Mouse (Mus musculus) right cerebral cortex, postnatal 14 days (tissue): ENCODE results near the gene Itgb5.

Source experiments
- DNase-seq: peaks from one replicate; pipeline ENCODE4 v3.0.0; 2022

Itgb5 gene

DNA sequence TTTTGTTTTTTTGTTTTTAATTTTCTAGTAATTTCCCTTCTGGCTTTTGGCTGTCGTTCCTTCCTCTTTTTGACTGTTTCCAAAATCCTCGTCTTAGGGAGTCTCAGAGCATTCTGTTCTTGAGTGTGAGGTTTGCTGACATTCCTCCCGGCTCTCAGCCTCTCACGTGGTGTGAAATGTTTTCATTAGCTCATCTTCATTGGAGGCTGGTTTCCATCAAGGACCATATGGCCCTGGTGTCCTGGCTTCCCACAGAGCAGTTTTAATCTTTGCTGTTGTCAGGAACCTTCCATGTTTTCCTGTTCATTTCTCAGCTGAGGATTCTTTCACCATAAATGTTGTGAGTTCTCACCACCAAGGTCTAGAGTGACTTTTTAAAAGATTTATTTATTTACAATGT is 50.1 kb downstream of the Itgb5 start:
- DNase-seq, result no peak

DNA sequence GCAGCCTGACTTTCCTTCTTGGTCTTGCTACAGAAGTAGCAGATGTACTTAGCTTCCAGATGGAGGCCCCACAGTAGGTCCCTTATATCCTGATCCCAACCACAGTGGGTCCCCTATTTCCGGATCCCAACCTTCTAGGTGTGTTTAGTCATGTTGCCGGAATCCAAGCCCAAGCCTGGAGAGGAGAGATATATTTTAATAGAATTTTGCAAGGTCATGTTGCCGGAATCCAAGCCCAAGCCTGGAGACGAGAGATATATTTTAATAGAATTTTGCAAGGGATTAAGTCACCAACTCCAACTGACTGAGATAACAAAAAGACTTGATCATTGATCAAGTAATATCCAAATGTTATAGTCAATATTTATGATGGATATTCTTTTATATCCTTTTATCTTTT is 51.3 kb downstream of the Itgb5 start:
- no peak for DNase-seq

DNA sequence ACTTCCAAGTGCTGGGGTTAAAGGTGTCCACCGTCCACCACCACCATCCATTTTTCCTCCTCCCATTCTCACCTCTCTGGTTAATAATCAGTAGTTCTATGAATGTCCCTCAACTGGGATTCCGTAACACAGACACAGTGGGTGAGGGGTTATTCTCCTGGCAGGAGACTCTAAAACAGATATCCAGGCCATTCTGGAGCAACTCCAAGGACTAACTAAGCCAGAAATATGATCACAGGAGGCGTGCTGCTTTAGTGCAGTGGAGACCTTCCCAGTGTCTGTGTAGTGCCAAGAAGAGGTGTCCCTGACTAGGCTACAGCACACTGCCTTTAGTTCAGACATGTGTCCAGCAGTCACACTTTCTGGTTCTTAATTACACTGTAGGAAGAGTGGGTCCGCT is 53.1 kb downstream of the Itgb5 start:
- DNase-seq, result no peak

DNA sequence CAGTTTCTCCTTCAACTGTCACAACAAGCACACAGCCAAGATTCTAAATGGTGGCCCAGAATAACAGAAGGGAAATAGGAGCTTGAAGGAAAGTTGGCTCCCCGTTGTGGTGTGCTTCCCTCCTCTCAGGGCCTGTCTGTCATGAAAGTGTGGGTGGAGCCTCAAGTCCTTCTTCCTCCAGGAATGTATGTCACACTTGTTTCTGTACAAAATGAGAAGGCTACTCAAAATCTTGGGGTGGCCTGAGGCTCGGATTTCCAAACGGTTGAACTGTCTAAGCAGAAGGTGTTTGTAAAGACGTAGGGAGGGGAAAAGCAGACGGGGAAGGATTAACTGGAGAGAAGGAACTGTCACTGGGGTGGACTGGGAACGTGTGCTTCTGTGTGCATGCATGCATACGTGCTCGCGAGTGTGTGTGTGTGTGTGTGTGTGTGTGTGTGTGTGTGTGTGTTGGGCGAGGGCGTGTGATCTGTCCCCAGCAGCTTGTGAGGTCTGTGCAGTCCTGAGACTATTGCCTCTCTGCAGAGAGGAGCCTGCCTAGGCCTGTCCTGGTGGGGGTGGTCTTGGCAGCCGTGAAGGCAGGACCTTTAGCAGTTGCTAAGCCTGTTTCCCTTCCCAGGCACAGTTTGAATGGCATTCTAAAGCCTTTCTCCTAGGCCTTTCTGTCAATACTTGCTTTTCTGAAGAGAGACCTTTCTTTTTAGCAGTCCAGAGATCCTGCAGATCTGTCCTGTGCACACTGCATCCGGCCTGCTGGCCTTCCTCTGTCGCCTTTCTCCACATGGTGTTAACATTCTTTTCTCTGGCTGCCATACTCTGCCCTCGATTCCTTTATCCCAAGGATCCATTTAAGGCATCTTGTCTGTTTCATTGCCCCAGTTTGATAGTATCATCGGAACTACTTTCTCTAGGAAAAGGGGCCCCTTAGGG is 53.8 kb downstream of the Itgb5 start:
- DNase-seq, result no peak

DNA sequence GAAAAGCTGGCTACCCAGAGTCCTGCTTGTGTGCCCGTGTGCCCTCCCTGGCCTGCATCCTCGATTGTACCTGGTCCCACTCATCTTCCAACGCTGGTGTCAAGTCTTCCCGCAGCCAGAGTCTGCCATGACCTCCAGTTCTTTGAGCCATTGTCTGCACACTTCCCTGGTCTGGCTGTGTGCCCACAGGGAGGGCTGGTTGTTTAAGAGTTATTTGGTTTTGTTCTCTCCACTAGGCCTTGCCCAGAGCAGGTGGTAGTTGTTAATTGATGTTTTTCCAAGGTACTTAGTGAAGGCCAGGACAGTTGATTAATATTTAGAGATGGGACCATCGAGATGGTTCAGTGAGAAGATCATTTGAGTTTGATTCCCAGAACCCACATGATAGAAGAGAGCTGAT is 54.7 kb downstream of the Itgb5 start:
- DNase-seq, result no peak

DNA sequence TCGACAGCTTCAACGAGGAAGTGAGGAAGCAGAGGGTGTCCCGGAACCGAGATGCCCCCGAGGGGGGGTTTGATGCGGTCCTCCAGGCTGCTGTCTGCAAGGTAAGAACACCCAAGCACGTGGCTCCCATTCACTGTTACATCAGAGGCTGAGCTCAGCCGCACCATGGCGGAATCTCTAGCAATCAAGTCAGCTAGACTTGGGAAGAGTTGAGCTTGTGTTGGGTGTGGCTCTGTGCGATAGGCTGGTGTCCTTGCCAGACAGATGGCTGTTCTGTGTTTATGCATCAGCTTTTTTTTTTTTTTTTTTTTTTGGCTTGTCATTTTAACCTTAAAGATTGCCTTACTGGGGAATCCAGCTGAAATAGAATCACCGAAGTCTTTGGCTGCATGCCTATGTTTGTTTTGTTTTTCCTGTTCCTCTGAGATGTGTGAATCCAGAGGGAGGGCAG is 55.6 kb downstream of the Itgb5 start:
- DNase-seq, result no peak

DNA sequence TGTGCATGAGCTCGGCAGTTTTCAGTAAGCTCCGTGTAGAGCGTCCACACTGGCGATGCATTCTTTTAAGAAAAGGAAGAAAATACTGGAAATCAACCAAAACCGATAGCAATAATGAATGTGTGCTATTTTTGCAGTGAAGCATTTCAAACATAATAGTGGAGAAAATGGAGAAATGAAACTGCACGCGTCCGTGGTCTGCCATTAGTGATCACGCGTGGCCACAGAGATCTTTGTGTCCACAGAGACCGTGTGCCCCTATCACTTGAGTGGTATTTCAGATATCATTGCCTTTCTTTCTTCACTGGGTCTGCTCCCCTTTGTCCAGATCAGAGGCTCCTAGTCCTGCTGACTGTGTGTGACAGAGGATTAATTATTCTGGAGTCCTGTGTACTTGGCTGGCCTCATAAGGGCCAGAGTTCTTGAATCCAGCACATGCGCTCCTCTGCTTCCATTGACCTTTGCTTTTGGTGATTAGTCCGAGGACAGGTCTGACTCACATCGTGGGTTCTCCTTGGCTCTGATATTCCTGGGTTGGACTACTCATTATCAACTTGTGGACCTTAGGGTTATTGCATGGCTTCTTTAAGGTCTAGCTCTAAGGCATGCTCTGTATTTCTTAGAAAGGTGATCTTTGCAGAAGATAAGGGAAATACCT is 56.3 kb downstream of the Itgb5 start:
- no peak for DNase-seq

DNA sequence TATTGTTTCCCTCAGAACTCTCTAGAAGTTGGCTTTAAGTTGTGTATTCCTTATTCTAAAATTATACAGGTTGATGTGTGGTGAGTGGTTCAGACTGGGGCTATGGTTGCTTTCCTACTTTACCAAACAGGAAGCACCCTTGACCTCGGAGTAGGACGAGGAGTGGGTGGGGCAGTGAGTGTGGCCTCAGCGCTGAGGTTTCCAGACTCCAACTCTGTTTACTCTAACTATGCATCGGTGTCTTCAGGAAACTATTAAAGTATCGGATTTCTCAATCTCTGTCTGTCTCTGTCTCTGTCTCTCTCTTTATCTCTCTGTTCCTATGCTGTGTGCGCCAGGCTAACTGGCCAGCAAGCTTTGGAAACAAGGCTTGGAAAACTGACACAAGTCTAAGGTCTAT is 57.2 kb downstream of the Itgb5 start:
- no peak for DNase-seq

DNA sequence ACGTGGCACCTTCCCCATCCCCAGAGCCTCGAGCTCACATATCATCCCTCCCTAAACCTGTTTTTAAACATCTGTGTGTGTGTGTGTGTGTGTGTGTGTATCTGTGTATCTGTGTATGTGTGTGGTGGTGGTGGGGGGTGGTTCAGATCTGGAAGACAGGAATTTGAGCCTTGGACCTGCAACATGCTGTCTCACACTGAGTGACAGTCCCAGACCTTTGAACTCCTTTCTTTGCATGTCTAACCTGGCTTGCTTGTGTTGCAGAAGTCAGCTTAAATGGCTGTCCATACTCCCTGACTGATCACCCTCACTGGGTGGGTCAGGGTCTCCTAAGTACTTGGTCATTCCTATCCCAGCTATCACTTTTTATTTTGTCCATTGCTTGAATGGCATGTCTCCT is 58.5 kb downstream of the Itgb5 start:
- no peak for DNase-seq

DNA sequence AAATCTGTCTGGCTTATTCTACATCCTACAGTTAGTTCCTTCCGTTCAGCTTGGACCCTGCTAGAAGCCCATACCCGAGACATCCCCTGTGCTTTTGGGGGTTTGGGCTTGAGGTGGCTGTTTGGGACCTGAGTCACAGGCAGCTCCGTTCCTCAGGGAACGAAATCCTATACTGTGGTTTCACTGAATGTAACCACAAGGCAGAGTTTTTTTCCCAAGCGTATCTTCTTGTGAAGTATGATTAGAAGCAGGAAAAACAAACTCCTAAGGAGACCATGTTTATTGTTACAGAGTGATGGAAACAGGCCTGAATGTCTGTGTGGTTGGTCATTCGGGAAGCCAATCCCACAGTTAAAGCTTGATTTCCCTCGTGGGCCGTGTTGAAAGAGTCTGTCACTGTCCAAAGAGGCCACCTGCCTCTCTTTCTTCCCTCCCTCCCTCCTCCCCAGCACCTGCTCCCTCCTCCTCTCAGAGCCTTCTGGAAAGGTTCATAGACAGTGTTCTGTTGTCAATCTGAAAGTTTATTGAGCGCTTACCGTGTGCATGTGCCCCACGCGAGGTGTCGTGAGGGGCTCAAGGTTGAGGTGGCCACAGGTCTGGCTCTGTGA is 59.6 kb downstream of the Itgb5 start:
- DNase-seq, result no peak

DNA sequence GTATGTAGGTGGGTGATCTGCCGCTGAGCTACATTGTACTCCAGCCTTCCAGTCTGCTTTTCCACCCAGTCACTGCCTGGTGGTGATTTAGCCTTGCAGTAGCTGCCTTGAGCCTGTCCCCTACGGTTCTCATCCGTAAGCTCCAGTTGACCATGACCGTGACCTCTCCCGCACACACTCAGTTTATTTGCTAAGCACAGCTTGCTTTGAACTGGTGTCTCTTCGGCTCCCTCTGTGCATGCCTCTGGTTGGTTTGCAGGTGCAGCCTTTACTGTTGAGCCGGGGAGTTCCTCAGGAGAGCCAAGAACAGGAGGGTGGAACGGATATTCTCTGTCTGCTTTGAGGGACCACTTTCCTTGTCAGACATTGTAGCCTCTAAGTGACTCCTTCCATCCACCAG is 61.6 kb downstream of the Itgb5 start:
- no peak for DNase-seq

DNA sequence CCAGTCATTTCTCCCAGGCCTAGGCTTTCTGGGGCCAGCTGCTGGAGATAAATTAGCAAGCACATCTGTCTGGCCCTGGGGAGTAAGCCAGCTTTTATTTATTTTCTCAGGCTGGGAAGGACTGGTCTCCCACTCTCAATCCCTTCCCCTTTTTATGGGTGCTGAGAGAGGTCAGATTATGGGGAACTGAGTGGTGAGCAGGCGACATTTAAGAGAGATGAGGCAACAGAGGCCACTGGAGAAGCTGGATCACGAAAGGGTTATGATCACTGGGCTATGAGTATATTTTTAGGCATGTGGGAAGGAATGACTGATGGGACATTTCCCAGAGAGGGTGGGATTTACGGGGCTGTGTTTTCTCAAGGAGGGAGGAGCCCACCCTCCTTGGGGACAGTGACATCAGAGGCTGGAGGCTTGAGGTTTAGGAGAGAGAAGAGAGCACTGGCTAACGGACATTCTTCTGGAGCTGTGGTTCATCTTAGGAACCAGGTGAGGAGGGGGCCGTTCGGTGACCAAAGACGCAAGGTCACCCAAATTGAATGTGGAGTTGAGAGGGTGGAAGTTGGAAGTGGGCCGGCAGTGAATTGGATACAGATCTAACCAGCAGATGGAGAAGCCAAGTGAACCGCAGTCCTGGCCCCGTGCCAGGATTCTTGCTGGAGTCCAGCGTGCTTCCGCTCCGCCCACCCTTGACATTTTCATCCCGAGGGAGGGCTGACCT is 62.3 kb downstream of the Itgb5 start:
- DNase-seq, result peak; percentile 82

DNA sequence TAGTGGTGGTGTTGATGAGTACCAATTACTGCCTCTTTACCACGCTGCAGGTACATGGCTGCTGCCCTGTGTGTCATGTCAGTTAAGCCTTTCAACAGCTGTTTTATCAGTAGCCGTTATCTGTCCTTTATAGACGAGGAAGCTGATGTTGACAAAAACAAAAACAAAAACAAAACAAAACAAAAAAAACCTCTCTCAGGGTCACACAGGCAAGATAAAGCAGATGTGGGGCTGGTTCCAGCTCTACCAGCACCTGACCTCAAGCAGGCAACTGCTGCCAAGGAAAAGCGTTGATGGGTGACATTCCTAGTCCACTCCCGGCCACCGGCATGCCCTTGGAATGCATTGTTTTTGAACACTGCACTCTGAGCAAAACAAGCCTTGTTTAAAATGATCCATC is 63.1 kb downstream of the Itgb5 start:
- DNase-seq, result no peak

DNA sequence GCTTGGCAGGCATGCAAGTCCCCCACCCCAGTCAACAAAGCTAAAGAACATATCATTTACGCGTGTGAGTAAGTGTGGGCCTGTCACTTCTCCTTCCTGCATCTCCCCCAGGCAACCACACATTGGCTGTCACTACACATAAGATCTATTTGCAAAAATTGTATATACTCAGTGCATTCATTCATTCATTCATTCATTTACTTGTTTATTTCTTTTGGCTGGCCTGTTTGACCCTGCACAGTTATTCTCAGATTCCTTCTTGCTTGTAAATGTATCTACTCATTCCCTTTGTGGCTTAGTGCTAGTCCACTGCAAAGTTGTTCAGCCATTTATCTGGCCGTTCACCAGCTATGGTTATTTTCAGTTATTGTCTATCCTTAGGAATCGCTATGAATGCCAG is 64.3 kb downstream of the Itgb5 start:
- DNase-seq, result no peak

DNA sequence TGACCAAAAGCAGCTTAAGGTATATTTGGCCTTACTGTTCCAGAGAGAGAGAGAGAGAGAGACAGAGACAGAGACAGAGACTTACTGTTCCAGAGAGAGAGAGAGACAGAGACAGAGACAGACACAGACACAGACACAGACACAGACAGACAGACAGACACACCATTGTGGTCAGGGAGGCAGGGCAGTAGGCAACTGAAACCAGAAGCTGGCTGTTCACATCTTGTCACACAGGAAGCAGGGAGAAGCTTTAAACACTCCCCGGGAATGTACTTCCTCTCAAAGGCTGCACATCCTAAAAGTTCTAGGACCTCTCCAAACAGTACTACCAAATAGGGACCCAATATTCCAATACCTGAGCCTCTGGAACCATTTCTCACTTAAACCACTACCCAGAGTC is 65.0 kb downstream of the Itgb5 start:
- no peak for DNase-seq

DNA sequence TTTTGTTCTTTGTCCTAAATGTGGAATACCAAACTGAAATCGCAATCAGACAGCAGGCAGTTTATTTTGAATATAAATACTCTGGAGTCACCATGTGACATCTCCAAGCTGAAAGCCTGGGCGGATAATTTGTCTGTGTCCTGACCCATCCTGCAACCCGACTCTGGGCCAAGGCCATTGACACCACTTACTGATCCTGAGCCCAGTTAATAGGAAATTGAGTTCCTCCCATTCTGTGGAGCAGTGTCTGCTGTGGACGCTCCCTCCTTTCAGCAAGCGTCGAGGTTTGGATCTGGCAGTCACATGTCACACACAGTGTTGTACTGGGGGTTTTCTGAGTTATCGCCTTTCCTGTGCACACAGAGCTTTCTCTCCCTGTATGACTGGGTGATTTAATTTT is 66.2 kb downstream of the Itgb5 start:
- no peak for DNase-seq

DNA sequence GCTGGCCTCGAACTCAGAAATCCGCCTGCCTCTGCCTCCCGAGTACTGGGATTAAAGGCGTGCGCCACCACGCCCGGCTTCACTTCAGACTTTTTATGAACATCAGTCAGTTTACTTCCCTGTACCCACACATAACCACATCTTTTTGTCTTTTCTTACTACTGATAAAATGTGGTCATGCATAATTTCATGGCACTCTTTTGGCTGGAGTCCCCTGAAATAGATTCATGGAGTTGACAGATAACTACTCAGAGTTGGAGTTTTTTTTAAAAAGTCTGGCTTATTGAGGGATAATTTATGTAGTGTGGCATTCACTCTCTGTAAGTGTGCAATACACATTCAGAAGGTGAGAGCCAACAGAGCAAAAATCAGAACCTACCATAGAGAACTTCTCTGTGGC is 67.3 kb downstream of the Itgb5 start:
- no peak for DNase-seq

DNA sequence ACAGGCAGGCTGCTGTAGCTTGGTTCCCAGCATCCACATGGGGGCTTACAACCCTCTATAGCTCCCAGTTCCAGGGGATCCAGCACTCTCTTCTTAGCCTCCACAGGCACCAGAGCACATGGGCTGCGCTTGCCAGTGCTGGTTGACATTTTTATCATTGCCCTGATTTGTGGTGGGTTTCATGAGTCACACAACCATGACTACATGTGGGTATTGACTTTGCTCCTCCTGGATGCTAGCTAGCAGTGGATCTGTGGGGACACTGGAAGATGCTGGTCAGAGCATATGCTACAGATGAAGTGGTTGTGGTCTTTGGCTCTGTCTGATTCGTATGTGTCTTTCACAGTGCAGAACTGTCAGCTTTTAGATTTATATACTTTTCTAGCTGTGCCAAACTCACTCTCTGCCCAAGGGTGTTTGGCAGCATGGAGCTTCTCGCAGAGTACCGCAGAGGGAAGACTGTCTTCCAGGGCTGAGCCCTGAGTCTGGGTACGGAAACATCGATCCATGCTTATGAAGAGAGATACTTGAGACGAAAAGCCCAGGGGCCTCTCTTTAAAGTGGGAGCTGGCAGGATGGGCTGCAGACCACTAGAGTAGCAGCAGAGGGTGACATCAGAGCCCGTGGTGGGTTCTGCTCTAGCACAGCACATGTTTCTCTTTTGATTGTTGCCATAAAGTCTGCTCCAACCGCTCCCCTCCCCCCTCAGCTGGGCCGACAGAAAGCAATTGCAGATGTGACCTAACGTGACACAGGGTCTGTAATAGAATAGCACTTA is 74.4 kb downstream of the Itgb5 start:
- DNase-seq, result no peak

DNA sequence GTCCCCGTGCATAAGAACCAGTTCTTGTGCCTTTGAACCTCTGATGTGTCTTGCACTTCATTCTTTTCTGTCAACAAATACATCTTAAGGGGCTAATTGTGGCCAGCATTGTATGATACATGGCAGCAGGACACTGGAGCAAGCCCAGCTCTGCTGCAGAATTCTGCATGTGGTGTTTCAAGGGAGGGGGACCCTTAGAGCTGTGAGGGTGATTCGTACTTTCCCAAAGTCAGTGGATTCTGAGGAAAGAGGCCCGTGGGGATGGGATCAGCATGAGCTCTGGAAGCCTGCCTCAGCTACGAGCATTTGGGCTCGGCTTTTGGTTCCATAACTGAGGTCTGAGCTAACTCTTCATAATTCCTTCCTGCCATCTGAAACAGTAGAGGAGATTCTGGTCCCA is 75.1 kb downstream of the Itgb5 start:
- DNase-seq, result no peak

DNA sequence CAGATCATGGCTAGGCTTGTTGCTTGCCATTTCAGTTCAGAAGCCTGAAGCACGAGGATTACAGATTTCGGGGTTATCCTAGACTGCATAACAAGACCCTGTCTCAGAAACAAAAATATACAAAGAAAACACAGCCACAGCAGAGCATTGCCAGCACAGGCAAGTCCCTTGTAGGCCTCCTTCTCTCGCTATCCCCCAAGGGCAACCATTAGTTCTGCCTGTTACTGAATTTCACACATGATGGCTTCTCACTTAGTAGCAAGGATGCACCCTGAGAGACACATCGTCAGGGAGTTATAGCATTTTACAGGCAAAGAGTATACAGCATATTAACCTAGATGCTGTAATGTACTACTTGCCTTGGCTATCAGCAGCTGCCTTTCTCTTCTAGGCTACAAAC is 78.8 kb downstream of the Itgb5 start:
- DNase-seq, result no peak

DNA sequence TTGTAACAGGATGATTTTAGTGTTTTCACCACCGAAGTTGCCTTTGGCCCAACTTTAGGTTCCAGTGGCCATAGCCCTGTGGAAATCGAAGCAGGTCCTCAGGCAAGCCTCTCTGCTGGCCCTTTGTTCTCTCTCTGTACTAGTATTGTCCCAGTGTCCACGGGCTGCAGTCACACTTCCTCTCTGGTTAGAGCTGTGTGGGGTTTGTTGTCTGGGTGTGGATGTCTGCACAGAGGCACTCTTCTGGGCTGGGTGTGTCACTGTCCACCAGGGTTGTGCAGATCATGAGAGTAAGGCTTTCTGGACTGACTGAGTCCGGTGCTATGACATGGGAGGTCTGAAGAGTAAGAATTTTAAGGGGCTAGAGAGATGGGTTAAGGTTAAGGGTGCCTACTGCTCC is 85.5 kb downstream of the Itgb5 start:
- no peak for DNase-seq

DNA sequence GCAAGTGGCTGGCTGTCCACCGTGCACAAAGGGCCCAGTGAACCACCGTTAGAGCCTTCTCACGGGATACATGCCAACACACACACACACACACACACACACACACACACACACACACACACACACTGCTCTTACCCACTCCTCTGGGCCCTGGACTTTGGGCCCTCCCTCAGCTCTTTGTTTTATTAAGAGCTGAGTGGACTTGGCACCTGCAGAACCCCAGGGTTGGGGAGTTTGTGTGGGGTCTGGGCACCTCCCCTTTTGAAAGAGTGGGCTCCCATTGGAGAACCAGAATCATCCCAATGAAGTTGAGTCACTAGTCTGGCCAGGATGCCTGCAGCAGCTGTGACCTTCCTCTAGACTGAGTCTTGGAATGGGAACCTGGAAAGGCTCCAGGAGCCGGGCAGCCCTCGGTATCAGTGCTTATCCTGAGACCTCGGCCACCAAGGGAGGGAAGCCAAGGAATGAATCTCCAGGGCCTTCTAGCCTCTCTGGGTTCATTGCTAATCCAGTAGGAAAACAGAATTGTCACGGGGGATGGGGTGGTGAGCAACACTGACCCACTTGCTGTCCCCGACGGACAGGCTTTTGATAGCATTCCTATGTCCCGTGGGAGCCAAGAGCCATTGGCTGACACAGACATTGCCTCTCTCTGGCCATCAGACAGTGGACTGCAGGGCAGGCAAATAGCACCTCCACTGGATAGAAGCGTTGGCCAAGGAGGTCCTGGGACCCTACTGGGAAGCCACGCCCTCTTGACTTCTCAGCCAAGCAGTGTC is 87.2 kb downstream of the Itgb5 start:
- DNase-seq, result no peak
